12 mouse cellular contexts compared by ENCODE assay signal in genomic region chr11:45921480-45921898, GRCm38 (mm10). TPM values are rescaled to one million over a fixed set of nuclear protein-coding genes. Genes with fewer than 3 reads are reported as not detected.
DNase-seq lines count a peak whose midpoint lies in the region; ATAC-seq lines count a peak whose summit lies in the region.
"Had no signal": no experiment of that assay in that cellular context is flagged by ENCODE, and none has a peak within 500 bp of the region (broad histone marks: within the 10 kb centered on the region; RNA-seq: fewer than 3 reads in every experiment).

No protein-coding gene starts in this region.

- H3K27ac ChIP-seq in kidney, embryonic 14.5 days (ENCODE audit: low read depth, low read length), result no peak overlapping the region
- peak overlapping the region; percentile 88 for H3K27ac ChIP-seq in hindbrain, embryonic 10.5 days
- H3K27ac ChIP-seq in liver, embryonic 15.5 days (replicated peaks), result no peak overlapping the region
- no peak overlapping the region for H3K27ac ChIP-seq in stomach, embryonic 15.5 days
- H3K27ac ChIP-seq: lung, embryonic 15.5 days had no signal

- peak overlapping the region; percentile 14; the same call in 1 of the 2 replicates for H3K9ac ChIP-seq in kidney, embryonic 14.5 days (ENCODE audit: low read depth, low read length)
- H3K9ac ChIP-seq in liver, embryonic 15.5 days, result no peak overlapping the region
- H3K9ac ChIP-seq in stomach, embryonic 15.5 days, result no peak overlapping the region
- H3K9ac ChIP-seq: lung, embryonic 15.5 days had no signal

- 14% methylated on average over 10 of the region's 10 CpGs for WGBS in kidney, embryonic 14.5 days
- WGBS in hindbrain, embryonic 10.5 days, result 10% methylated on average over 10 of the region's 10 CpGs
- WGBS in liver, embryonic 15.5 days (ENCODE audit: insufficient replicate concordance), result 38% methylated on average over 10 of the region's 10 CpGs
- 20% methylated on average over 10 of the region's 10 CpGs for WGBS in stomach, embryonic 15.5 days

- peaks cover 5% of the 10 kb centered on the region; the same call in 1 of the 2 replicates for H3K4me1 ChIP-seq in kidney, embryonic 14.5 days (ENCODE audit: control insufficient read depth, insufficient read depth, low read length)
- H3K4me1 ChIP-seq in hindbrain, embryonic 10.5 days (replicated peaks), result peaks cover 34% of the 10 kb centered on the region
- peaks cover 8% of the 10 kb centered on the region; the same call in 1 of the 2 replicates for H3K4me1 ChIP-seq in liver, embryonic 15.5 days (replicated peaks)
- peaks cover 7% of the 10 kb centered on the region; the same call in 1 of the 2 replicates for H3K4me1 ChIP-seq in stomach, embryonic 15.5 days
- H3K4me1 ChIP-seq: lung, embryonic 15.5 days had no signal

- peak overlapping the region; percentile 30; the same call in 1 of the 2 replicates for H3K4me2 ChIP-seq in kidney, embryonic 14.5 days (replicated peaks; ENCODE audit: low read depth, low read length)
- H3K4me2 ChIP-seq in liver, embryonic 15.5 days, result peak overlapping the region; percentile 27
- H3K4me2 ChIP-seq in stomach, embryonic 15.5 days, result peak overlapping the region; percentile 33
- H3K4me2 ChIP-seq: lung, embryonic 15.5 days had no signal

- H3K36me3 ChIP-seq in kidney, embryonic 14.5 days (ENCODE audit: control insufficient read depth, insufficient read depth, low read length), result no peaks in the 10 kb centered on the region
- no peaks in the 10 kb centered on the region for H3K36me3 ChIP-seq in hindbrain, embryonic 10.5 days
- H3K36me3 ChIP-seq in liver, embryonic 15.5 days (replicated peaks), result no peaks in the 10 kb centered on the region
- no peaks in the 10 kb centered on the region for H3K36me3 ChIP-seq in stomach, embryonic 15.5 days
- H3K36me3 ChIP-seq: lung, embryonic 15.5 days had no signal

- no peaks in the 10 kb centered on the region for H3K9me3 ChIP-seq in kidney, embryonic 14.5 days (ENCODE audit: control insufficient read depth, low read length)
- H3K9me3 ChIP-seq in hindbrain, embryonic 10.5 days, result no peaks in the 10 kb centered on the region
- H3K9me3 ChIP-seq in liver, embryonic 15.5 days (replicated peaks), result no peaks in the 10 kb centered on the region
- no peaks in the 10 kb centered on the region for H3K9me3 ChIP-seq in stomach, embryonic 15.5 days
- H3K9me3 ChIP-seq: lung, embryonic 15.5 days had no signal

- DNase-seq in kidney, adult 8-10 months, result no peak
- peak; percentile 65 for DNase-seq in hindbrain, embryonic 10.5 days (ENCODE audit: low spot score)
- DNase-seq in frontal cortex, postnatal 10 days (ENCODE audit: low spot score in 2 of 2), result no peak
- no peak for DNase-seq in spleen, postnatal 4 days (ENCODE audit: low spot score in 2 of 2)
- no peak for DNase-seq in frontal cortex, postnatal 14 days (ENCODE audit: low spot score in 2 of 2)
- DNase-seq: adrenal gland, postnatal 25 days had no signal

- H3K27me3 ChIP-seq in kidney, embryonic 14.5 days (ENCODE audit: control insufficient read depth, insufficient read depth, low read length), result no peaks in the 10 kb centered on the region
- no peaks in the 10 kb centered on the region for H3K27me3 ChIP-seq in hindbrain, embryonic 10.5 days (ENCODE audit: insufficient read depth, poor library complexity, severe bottlenecking)
- peaks cover 5% of the 10 kb centered on the region; the same call in 1 of the 2 replicates for H3K27me3 ChIP-seq in liver, embryonic 15.5 days
- H3K27me3 ChIP-seq in stomach, embryonic 15.5 days (replicated peaks), result no peaks in the 10 kb centered on the region
- H3K27me3 ChIP-seq: lung, embryonic 15.5 days had no signal

- H3K4me3 ChIP-seq in kidney, embryonic 14.5 days (ENCODE audit: low read length), result no peak overlapping the region
- H3K4me3 ChIP-seq in hindbrain, embryonic 10.5 days, result peak overlapping the region; percentile 30
- no peak overlapping the region for H3K4me3 ChIP-seq in liver, embryonic 15.5 days (replicated peaks)
- no peak overlapping the region for H3K4me3 ChIP-seq in stomach, embryonic 15.5 days (replicated peaks)
- H3K4me3 ChIP-seq: erythroblast, embryonic 14.5 days; lung, embryonic 15.5 days had no signal

- ATAC-seq in kidney, embryonic 14.5 days (ENCODE audit: low FRiP score, low TSS enrichment), result no peak
- ATAC-seq in liver, embryonic 15.5 days (ENCODE audit: insufficient read depth), result peak; percentile 28; the same call in 1 of the 2 replicates
- ATAC-seq in stomach, embryonic 15.5 days (ENCODE audit: insufficient read depth, low FRiP score, low read depth), result peak; percentile 47; the same call in 1 of the 2 replicates
- ATAC-seq: inflammation-experienced regulatory T-cells, adult 6 months had no signal

RNA-seq across cellular contexts. Expression of gene Lsm11, which starts 23.2 kb away (rescaled TPM):
- 6.0 and 8.8 TPM in 2 replicates for polyA plus RNA-seq in kidney, embryonic 14.5 days (2014; fragmentation: Nextera tagmentation; extraction: Ambion mirVana)
- polyA plus RNA-seq in hindbrain, embryonic 10.5 days (2016; fragmentation: Nextera tagmentation; extraction: Ambion mirVana), result 8.0 and 8.7 TPM in 2 replicates
- 2.3 and 2.5 TPM in 2 replicates for polyA plus RNA-seq in liver, embryonic 15.5 days (2015; fragmentation: Nextera tagmentation; extraction: Ambion mirVana)
- polyA plus RNA-seq in stomach, embryonic 15.5 days (2015; fragmentation: Nextera tagmentation; extraction: Ambion mirVana), result 6.1 and 7.6 TPM in 2 replicates

RNA-seq across cellular contexts. Expression of gene Thg1l, which starts 33.8 kb away (rescaled TPM):
- polyA plus RNA-seq in kidney, embryonic 14.5 days (2014; fragmentation: Nextera tagmentation; extraction: Ambion mirVana), result 15.9 and 16.6 TPM in 2 replicates
- polyA plus RNA-seq in hindbrain, embryonic 10.5 days (2016; fragmentation: Nextera tagmentation; extraction: Ambion mirVana), result 13.5 and 15.6 TPM in 2 replicates
- polyA plus RNA-seq in liver, embryonic 15.5 days (2015; fragmentation: Nextera tagmentation; extraction: Ambion mirVana), result 5.5 and 5.7 TPM in 2 replicates
- polyA plus RNA-seq in stomach, embryonic 15.5 days (2015; fragmentation: Nextera tagmentation; extraction: Ambion mirVana), result 11.2 and 11.8 TPM in 2 replicates

RNA-seq across cellular contexts. Expression of gene Sox30, which starts 58.6 kb away (rescaled TPM):
- polyA plus RNA-seq in kidney, embryonic 14.5 days (2014; fragmentation: Nextera tagmentation; extraction: Ambion mirVana), result 0.16 TPM in 2 replicates
- polyA plus RNA-seq in hindbrain, embryonic 10.5 days (2016; fragmentation: Nextera tagmentation; extraction: Ambion mirVana), result 0.14 TPM in 1 of 2 replicates, not detected in the other
- polyA plus RNA-seq in liver, embryonic 15.5 days (2015; fragmentation: Nextera tagmentation; extraction: Ambion mirVana), result not detected in 2 replicates
- 0.17 and 0.24 TPM in 2 replicates for polyA plus RNA-seq in stomach, embryonic 15.5 days (2015; fragmentation: Nextera tagmentation; extraction: Ambion mirVana)
- polyA plus RNA-seq: erythroblast, embryonic 14.5 days had no signal
